Mouse (Mus musculus) hindbrain, postnatal 0 days (tissue): ENCODE measurements around the gene Hist1h2bf. TPM values are rescaled to one million over a fixed set of nuclear protein-coding genes. Genes with fewer than 3 reads are reported as not detected.
"Not testable (repeated sequence)": the region's sequence is repeated elsewhere in the genome, so short reads cannot be mapped to it uniquely, and the experiment has no call there.

Experiments
- ATAC-seq: fragments of 200-750 bp; cut with Nextera tagmentation; 2 replicates; pipeline ENCODE4 v1.8.0; 2017; ENCODE audit warnings: mild to moderate bottlenecking, moderate TSS enrichment, moderate library complexity
- DNase-seq: peaks from one replicate; pipeline ENCODE4 v3.0.0-alpha.2; 2015; ENCODE audit warnings: low spot score
- H3K27ac ChIP-seq: fragments of 300-500 bp; sonication (generic); 2 replicates; pipeline ENCODE4 v1.5.1; 2014; ENCODE audit warnings: mild to moderate bottlenecking
- H3K27me3 ChIP-seq: fragments of 300-500 bp; sonication (generic); 2 replicates; pipeline ENCODE4 v1.6.1; 2014; ENCODE audit warnings: low read length, mixed read lengths; ENCODE audit not compliant: insufficient read depth
- H3K36me3 ChIP-seq: fragments of 300-500 bp; sonication (generic); 2 replicates; pipeline ENCODE4 v1.6.1; 2014; ENCODE audit warnings: low read length, mixed read lengths; ENCODE audit not compliant: insufficient read depth
- H3K4me1 ChIP-seq: fragments of 300-500 bp; sonication (generic); 2 replicates; pipeline ENCODE4 v1.6.1; 2014; ENCODE audit warnings: antibody characterized with exemption, low read length, mixed read lengths; ENCODE audit not compliant: insufficient read depth
- H3K4me2 ChIP-seq: fragments of 300-500 bp; sonication (generic); 2 replicates; pipeline ENCODE4 v1.6.1; 2014; ENCODE audit warnings: low read depth, mild to moderate bottlenecking, low read length, moderate library complexity, mixed read lengths
- H3K4me3 ChIP-seq: fragments of 300-500 bp; sonication (generic); 2 replicates; pipeline ENCODE4 v1.5.1; 2014; ENCODE audit warnings: low read length
- H3K9ac ChIP-seq: fragments of 300-500 bp; sonication (generic); replicated peaks from 2 replicates; pipeline ENCODE4 v1.6.1; 2014; ENCODE audit warnings: mild to moderate bottlenecking, low read length, moderate library complexity, mixed read lengths
- H3K9me3 ChIP-seq: fragments of 300-500 bp; sonication (generic); 2 replicates; pipeline ENCODE4 v1.6.1; 2016; ENCODE audit warnings: low read length, mixed read lengths
- CTCF ChIP-seq: IDR thresholded peaks from 2 replicates; pipeline ENCODE4 v1.5.1; 2016; ENCODE audit warnings: antibody characterized with exemption, control low read depth, low read depth
- WGBS: fragments of 180-500 bp; shearing (Covaris S2); extraction: QIAGEN DNeasy Blood & Tissue Kit; methylation state at CpG from one replicate; pipeline ENCODE4 v1.1.7; 2014; 5-methylcytosine and 5-hydroxymethylcytosine counted together
- polyA plus RNA-seq: library from polyadenylated mRNA; unstranded; fragments of >200 nt; fragmentation: Nextera tagmentation; extraction: Ambion mirVana; gene quantifications from 2 replicates; pipeline ENCODE4 v1.2.1, GENCODE M21; 2015
- total RNA-seq: library from RNA; depleted of rRNA; stranded (reverse); fragments of >200 nt; gene quantifications from 2 replicates; pipeline ENCODE4 v1.2.3, GENCODE M21; 2014

Gene Hist1h2bf
- total and polyA plus RNA-seq, 2 experiments from 2014 or later, result 1.3 to 695 TPM

GRCm38 (mm10) chr13:23571022-23571503 lies 2.9 kb downstream of the Hist1h2bf start, which contains the start of the genes Hist1h2ae and Hist1h2bg:
Hist1h2ae (minus strand) TSS chr13:23571220.
Hist1h2bg (plus strand) TSS chr13:23571396.
- WGBS, result under 1% methylated on average over 18 of the region's 18 CpGs
- H3K4me3 ChIP-seq, result peak within 1 kb of the TSS; percentile 39
- no peaks in the 10 kb centered on the region for H3K36me3 ChIP-seq
- ATAC-seq (peak; percentile 93), DNase-seq (peak; percentile 93)
- peak within 1 kb of the TSS; percentile 51 for H3K9ac ChIP-seq
- H3K4me2 ChIP-seq, result peak within 1 kb of the TSS; percentile 59
- no peak for TF ChIP-seq CTCF
- peak within 1 kb of the TSS; percentile 95 for H3K27ac ChIP-seq
- no peaks in the 10 kb centered on the region for H3K9me3 ChIP-seq
- H3K4me1 ChIP-seq, result peaks cover 7% of the 10 kb centered on the region; the same call in 1 of the 2 replicates
- H3K27me3 ChIP-seq, result no peaks in the 10 kb centered on the region

GRCm38 (mm10) chr13:23570261-23571021 lies 3.6 kb downstream of the Hist1h2bf start:
- peak overlapping the region; percentile 59 for H3K4me2 ChIP-seq
- DNase-seq, result peak; percentile 13
- ATAC-seq, result peak; percentile 31; the same call in 1 of the 2 replicates
- H3K27ac ChIP-seq, result peak overlapping the region; percentile 95
- not testable (repeated sequence) for H3K4me1 ChIP-seq, H3K9me3 ChIP-seq, H3K36me3 ChIP-seq, H3K27me3 ChIP-seq
- H3K9ac ChIP-seq, result peak overlapping the region; percentile 44
- peak overlapping the region; percentile 39 for H3K4me3 ChIP-seq
- WGBS, result 4% methylated on average over 18 of the region's 41 CpGs

- Histone ChIP-seq H3K27me3 (no peaks in the 10 kb centered on the region), H3K27ac (no peak overlapping the region), H3K9me3 (no peaks in the 10 kb centered on the region), H3K9ac (no peak overlapping the region), H3K36me3 (no peaks in the 10 kb centered on the region), H3K4me2 (no peak overlapping the region), H3K4me1 (no peaks in the 10 kb centered on the region), H3K4me3 (no peak overlapping the region)
- ATAC-seq (no peak), DNase-seq (no peak)
- WGBS, result 86% methylated on average over 2 of the region's 2 CpGs
- TF ChIP-seq CTCF, result no peak
Measured at GRCm38 (mm10) chr13:23564482-23564881, 9.5 kb downstream of the Hist1h2bf start.

- TF ChIP-seq CTCF, result peak; percentile 71
- H3K9ac ChIP-seq, result peak overlapping the region; percentile 58
- no peaks in the 10 kb centered on the region for H3K4me1 ChIP-seq
- H3K4me3 ChIP-seq, result peak overlapping the region; percentile 44
- peak overlapping the region; percentile 86 for H3K4me2 ChIP-seq
- ATAC-seq (peak; percentile 70), DNase-seq (peak; percentile 86)
- peak overlapping the region; percentile 95 for H3K27ac ChIP-seq
- WGBS, result 3% methylated on average over 18 of the region's 18 CpGs
- no peaks in the 10 kb centered on the region for H3K9me3 ChIP-seq
- no peaks in the 10 kb centered on the region for H3K27me3 ChIP-seq
- H3K36me3 ChIP-seq, result no peaks in the 10 kb centered on the region
Measured at GRCm38 (mm10) chr13:23562699-23563462, 11.1 kb downstream of the Hist1h2bf start.

- H3K4me2 ChIP-seq, result peak within 1 kb of the TSS; percentile 86
- H3K4me1 ChIP-seq, H3K36me3 ChIP-seq, H3K27me3 ChIP-seq, H3K9me3 ChIP-seq: not testable (repeated sequence)
- ATAC-seq, result peak; percentile 96
- peak within 1 kb of the TSS; percentile 44 for H3K4me3 ChIP-seq
- DNase-seq, result peak; percentile 99
- under 1% methylated on average over 33 of the region's 67 CpGs for WGBS
- H3K9ac ChIP-seq, result peak within 1 kb of the TSS; percentile 58
- peak within 1 kb of the TSS; percentile 95 for H3K27ac ChIP-seq
Measured at GRCm38 (mm10) chr13:23561883-23562659, 11.9 kb downstream of the Hist1h2bf start, which contains the start of gene Hist1h3e. Hist1h3e (minus strand) TSS chr13:23562369.

GRCm38 (mm10) chr13:23561531-23561882 lies 12.5 kb downstream of the Hist1h2bf start:
- Histone ChIP-seq H3K27ac (peak overlapping the region; percentile 95; the same call in 1 of the 2 replicates), H3K4me3 (peak overlapping the region; percentile 44), H3K4me2 (peak overlapping the region; percentile 86; the same call in 1 of the 2 replicates)
- WGBS, result 0% methylated on average over 2 of the region's 5 CpGs
- not testable (repeated sequence) for DNase-seq, H3K9me3 ChIP-seq, H3K36me3 ChIP-seq, H3K27me3 ChIP-seq, ATAC-seq, H3K9ac ChIP-seq, H3K4me1 ChIP-seq

GRCm38 (mm10) chr13:23560699-23561098 lies 13.3 kb downstream of the Hist1h2bf start:
- H3K27me3 ChIP-seq, DNase-seq, H3K4me3 ChIP-seq, H3K27ac ChIP-seq, ATAC-seq, H3K4me1 ChIP-seq, H3K4me2 ChIP-seq, H3K36me3 ChIP-seq, H3K9ac ChIP-seq, H3K9me3 ChIP-seq: not testable (repeated sequence)
- 10% methylated on average over 2 of the region's 2 CpGs for WGBS
